Mouse (Mus musculus) midbrain, embryonic 11.5 days (tissue): ENCODE results near the gene Olfr736. TPM values are rescaled to one million over a fixed set of nuclear protein-coding genes. Genes with fewer than 3 reads are reported as not detected.

Experiments
- polyA plus RNA-seq: library from polyadenylated mRNA; unstranded; fragments of >200 nt; fragmentation: Nextera tagmentation; extraction: Ambion mirVana; gene quantifications from 2 replicates; pipeline ENCODE4 v1.2.1, GENCODE M21; 2014

Olfr736 gene
- polyA plus RNA-seq, 1 experiment from 2014 or later, result not detected

Other genes with a start within 250 kb of the Olfr736 start
- gene Olfr728, start 238.5 kb upstream of the Olfr736 start, polyA plus RNA-seq, result not detected in 2 replicates
- gene Olfr729, start 228.3 kb upstream of the Olfr736 start, polyA plus RNA-seq, result not detected in 2 replicates
- not detected in 2 replicates for gene Olfr730, start 193.0 kb upstream of the Olfr736 start, polyA plus RNA-seq
- gene Olfr731, start 139.3 kb upstream of the Olfr736 start, polyA plus RNA-seq, result not detected in 2 replicates
- gene Olfr732, start 97.0 kb upstream of the Olfr736 start, polyA plus RNA-seq, result not detected in 2 replicates
- not detected in 2 replicates for gene Olfr733, start 79.6 kb upstream of the Olfr736 start, polyA plus RNA-seq
- gene Olfr734, start 54.4 kb upstream of the Olfr736 start, polyA plus RNA-seq, result not detected in 2 replicates
- not detected in 2 replicates for gene Olfr735, start 32.3 kb upstream of the Olfr736 start, polyA plus RNA-seq
- gene Tlr11, start 23.2 kb upstream of the Olfr736 start, polyA plus RNA-seq, result not detected in 2 replicates
- gene Olfr738, start 26.4 kb downstream of the Olfr736 start, polyA plus RNA-seq, result not detected in 2 replicates
- gene Olfr739, start 37.5 kb downstream of the Olfr736 start, polyA plus RNA-seq, result not detected in 2 replicates
- not detected in 2 replicates for gene Olfr740, start 64.4 kb downstream of the Olfr736 start, polyA plus RNA-seq
- gene Olfr741, start 91.6 kb downstream of the Olfr736 start, polyA plus RNA-seq, result not detected in 2 replicates
- not detected in 2 replicates for gene Olfr742, start 122.4 kb downstream of the Olfr736 start, polyA plus RNA-seq
- gene Olfr743, start 140.7 kb downstream of the Olfr736 start, polyA plus RNA-seq, result not detected in 2 replicates
- not detected in 2 replicates for gene Olfr744, start 233.7 kb downstream of the Olfr736 start, polyA plus RNA-seq